Mouse (Mus musculus) liver, embryonic 14.5 days (tissue): ENCODE results near the gene Pdlim5.

ENCODE experiments used
- CTCF ChIP-seq: IDR thresholded peaks from 2 replicates; pipeline ENCODE4 v1.5.1; 2016; ENCODE audit warnings: antibody characterized with exemption, low read depth, control low read depth
- EP300 ChIP-seq: IDR thresholded peaks from 2 replicates; pipeline ENCODE4 v1.6.1; 2016; ENCODE audit warnings: antibody characterized with exemption, low read depth

GRCm38 (mm10) chr3:142343786-142344185 is 51.7 kb downstream of the Pdlim5 start:
- no peak for TF ChIP-seq EP300
- TF ChIP-seq CTCF: no peak
